Mouse (Mus musculus) embryonic fibroblast, embryonic 13.5 days (primary cell): ENCODE results near the gene Entpd2.

Source experiments
- CTCF ChIP-seq: IDR thresholded peaks from 2 replicates; pipeline ENCODE4 v1.5.1; 2011; ENCODE audit warnings: mild to moderate bottlenecking, control low read depth, low read length, moderate library complexity, borderline replicate concordance; ENCODE audit not compliant: insufficient read depth
- POLR2A ChIP-seq: IDR thresholded peaks from 2 replicates; pipeline ENCODE4 v1.6.1; 2011; ENCODE audit warnings: low read depth, mild to moderate bottlenecking, control low read depth, low read length, moderate library complexity

- TF ChIP-seq CTCF (no peak), POLR2A (no peak)
Measured at GRCm38 (mm10) chr2:25354211-25354610, 41.5 kb upstream of the Entpd2 start.
